Mouse (Mus musculus) urinary bladder, postnatal 36 days (tissue): ENCODE data around the gene Ccl17.

Source experiments
- DNase-seq, 2 experiments: peaks; one replicate each; pipeline ENCODE4 v3.0.0; 2022; ENCODE audit warnings: low spot score in 2 of 2, mixed read lengths in 1 of 2

Ccl17 gene

GRCm38 (mm10) chr8:94810153-94810552 lies at the start of gene Ccl17:
Gene Ccl17 (plus strand): TSS chr8:94810453.
- DNase-seq = no peak

- no peak for DNase-seq
These were observed 43.2 kb upstream of the Ccl17 start for GRCm38 (mm10) chr8:94767035-94767434.

- DNase-seq = peak; percentile 59 to 73
These were observed 39.3 kb upstream of the Ccl17 start for GRCm38 (mm10) chr8:94770945-94771344.

GRCm38 (mm10) chr8:94771941-94772670 lies 38.1 kb upstream of the Ccl17 start, which contains the start of gene Cx3cl1:
Gene Cx3cl1 (plus strand): TSS chr8:94772009.
- peak; percentile 50 to 79 for DNase-seq

- no peak for DNase-seq
These were observed 37.2 kb upstream of the Ccl17 start for GRCm38 (mm10) chr8:94773048-94773447.

GRCm38 (mm10) chr8:94773700-94774171 lies 36.5 kb upstream of the Ccl17 start:
- DNase-seq = peak; percentile 24 to 27

GRCm38 (mm10) chr8:94774601-94775000 lies 35.7 kb upstream of the Ccl17 start:
- DNase-seq = no peak

- peak in 1 of 2 experiments; percentile 30 for DNase-seq
These were observed 33.9 kb upstream of the Ccl17 start for GRCm38 (mm10) chr8:94776346-94776745.

GRCm38 (mm10) chr8:94778036-94778435 lies 32.2 kb upstream of the Ccl17 start:
- no peak for DNase-seq

- no peak for DNase-seq
These were observed 31.8 kb upstream of the Ccl17 start for GRCm38 (mm10) chr8:94778473-94778872.

GRCm38 (mm10) chr8:94778895-94779533 lies 31.2 kb upstream of the Ccl17 start:
- DNase-seq = no peak

- DNase-seq = no peak
These were observed 30.5 kb upstream of the Ccl17 start for GRCm38 (mm10) chr8:94779534-94780294.

GRCm38 (mm10) chr8:94780491-94781154 lies 29.6 kb upstream of the Ccl17 start:
- no peak for DNase-seq

- peak in 1 of 2 experiments; percentile 25 for DNase-seq
These were observed 29.0 kb upstream of the Ccl17 start for GRCm38 (mm10) chr8:94781155-94781837.

- DNase-seq = no peak
These were observed 28.4 kb upstream of the Ccl17 start for GRCm38 (mm10) chr8:94781838-94782235.

GRCm38 (mm10) chr8:94783890-94784289 lies 26.4 kb upstream of the Ccl17 start:
- no peak for DNase-seq

- peak in 1 of 2 experiments; percentile 41 for DNase-seq
These were observed 24.8 kb upstream of the Ccl17 start for GRCm38 (mm10) chr8:94785247-94785985.

GRCm38 (mm10) chr8:94785995-94786595 lies 24.2 kb upstream of the Ccl17 start:
- no peak for DNase-seq

GRCm38 (mm10) chr8:94787524-94788501 lies 22.4 kb upstream of the Ccl17 start:
- peak; percentile 58 to 63 for DNase-seq
